Mouse (Mus musculus) urinary bladder, postnatal 36 days (tissue): ENCODE data around the gene Pclo.
"Not testable (repeated sequence)": the region's sequence is repeated elsewhere in the genome, so short reads cannot be mapped to it uniquely, and the experiment has no call there.

ENCODE experiments used
- DNase-seq, 2 experiments: peaks; one replicate each; pipeline ENCODE4 v3.0.0; 2022; ENCODE audit warnings: low spot score in 2 of 2, mixed read lengths in 1 of 2

The Pclo gene

DNA sequence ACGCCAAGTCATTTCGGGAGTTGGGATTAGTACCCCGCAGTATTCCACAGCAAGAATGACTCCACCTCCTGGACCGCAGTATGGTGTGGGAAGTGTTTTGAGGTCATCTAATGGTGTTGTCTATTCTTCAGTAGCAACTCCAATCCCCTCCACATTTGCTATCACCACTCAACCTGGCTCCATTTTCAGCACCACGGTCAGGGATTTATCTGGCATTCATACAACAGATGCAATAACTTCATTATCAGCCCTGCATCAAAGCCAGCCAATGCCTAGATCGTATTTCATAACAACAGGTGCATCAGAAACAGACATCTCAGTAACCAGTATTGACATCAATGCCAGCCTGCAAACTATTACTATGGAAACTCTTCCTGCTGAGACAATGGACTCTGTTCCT is 165.7 kb downstream of the Pclo start:
- DNase-seq, result no peak

GRCm38 (mm10) chr5:14691995-14692394 is 177.3 kb downstream of the Pclo start:
- no peak for DNase-seq

- DNase-seq, result no peak
Observed at GRCm38 (mm10) chr5:14696745-14697144, 182.0 kb downstream of the Pclo start.

DNA sequence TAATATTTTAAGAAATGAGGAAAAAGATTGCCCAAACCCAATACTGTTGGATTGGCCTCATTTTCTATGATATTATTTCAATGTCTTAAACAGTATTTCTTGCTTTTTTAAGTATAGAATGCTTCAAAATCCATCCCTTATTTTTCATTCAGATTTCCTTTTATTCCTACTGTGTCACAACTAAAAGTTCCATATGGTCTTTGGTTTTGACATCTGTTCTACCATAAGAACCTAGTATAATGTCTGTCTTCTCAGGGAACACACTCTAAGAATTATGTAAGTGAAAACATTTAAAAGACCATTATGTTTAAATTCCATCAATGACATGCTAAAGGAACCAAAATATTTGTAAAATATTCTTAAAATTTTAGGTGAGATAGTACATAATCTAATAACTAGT is 186.2 kb downstream of the Pclo start:
- DNase-seq, result no peak

DNA sequence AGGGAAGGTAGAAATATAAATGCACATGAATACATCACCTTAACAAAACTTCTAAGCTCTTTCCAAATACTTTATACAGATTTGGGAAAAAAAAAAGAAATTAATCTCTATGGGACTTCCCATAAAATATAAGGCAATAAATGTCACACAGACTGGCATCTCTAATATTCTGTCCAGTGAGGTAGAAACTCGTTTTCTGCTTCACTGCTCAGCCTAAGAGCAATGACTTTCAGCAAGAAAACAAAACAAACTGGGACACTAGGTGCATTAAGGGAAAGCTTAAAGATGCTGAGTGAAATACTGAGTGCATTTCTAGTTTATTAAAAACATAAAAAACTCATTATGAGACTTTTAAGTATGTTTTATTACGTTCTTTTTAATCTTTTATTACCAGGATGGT is 190.7 kb downstream of the Pclo start:
- DNase-seq, result no peak

- no peak for DNase-seq
Observed at GRCm38 (mm10) chr5:14707311-14707710, 192.6 kb downstream of the Pclo start.

DNA sequence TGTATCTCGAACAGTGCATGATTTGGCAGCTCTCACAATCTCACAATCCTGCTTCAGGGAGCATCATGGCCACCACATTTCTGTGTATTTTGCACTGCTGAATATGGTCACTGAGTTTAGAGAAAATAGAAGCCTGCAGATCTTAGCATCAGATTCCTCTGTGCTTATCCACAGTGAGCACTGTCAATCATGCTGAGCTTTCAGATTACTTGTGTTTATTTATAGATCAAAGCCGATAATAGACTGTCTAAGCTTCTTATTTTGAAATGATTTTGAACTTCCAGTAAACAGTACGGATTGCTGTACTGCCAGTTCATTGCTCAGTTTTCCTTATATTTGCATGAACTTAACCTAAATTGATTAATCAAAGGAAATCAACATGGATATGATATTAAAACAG is 208.9 kb downstream of the Pclo start:
- DNase-seq, result no peak

- DNase-seq, result no peak
Observed at GRCm38 (mm10) chr5:14728676-14729253, 214.0 kb downstream of the Pclo start.

GRCm38 (mm10) chr5:14750882-14751281 is 236.2 kb downstream of the Pclo start:
- no peak for DNase-seq

GRCm38 (mm10) chr5:14766686-14767085 is 252.0 kb downstream of the Pclo start:
- no peak for DNase-seq

DNA sequence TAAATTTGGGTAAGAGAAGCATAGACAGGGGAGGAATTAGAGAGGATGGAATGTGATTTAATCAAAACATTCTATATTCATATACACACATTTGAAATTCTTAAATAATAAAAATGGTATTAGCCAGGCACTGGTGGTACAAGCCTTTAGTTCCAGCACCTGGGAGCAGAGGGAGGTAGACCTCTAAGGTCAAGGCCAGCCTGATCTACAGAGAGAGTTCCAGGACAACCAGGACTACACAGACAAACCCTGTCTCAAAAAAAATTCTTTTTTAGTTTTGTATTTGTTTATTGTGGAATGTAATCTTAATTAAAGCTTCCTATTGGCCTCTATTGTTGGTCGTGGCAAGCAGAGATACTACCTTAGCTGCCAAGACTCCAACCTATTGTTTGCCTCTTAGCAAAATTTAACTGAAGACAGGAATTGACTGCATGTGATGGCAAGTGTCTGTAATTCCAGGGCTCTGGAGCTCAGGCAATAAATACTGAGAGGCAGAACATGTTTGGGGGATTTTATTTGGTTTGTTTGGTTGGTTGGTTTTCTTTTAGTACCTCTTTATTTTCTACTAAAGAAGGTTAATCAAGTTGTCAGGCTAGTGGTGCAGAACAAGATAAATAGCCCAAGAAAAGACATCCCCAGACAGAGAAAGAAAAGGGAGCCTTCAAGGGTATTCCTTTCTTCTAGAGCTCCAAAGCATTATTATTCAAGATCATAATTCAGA is 267.8 kb downstream of the Pclo start:
- DNase-seq, result no peak

DNA sequence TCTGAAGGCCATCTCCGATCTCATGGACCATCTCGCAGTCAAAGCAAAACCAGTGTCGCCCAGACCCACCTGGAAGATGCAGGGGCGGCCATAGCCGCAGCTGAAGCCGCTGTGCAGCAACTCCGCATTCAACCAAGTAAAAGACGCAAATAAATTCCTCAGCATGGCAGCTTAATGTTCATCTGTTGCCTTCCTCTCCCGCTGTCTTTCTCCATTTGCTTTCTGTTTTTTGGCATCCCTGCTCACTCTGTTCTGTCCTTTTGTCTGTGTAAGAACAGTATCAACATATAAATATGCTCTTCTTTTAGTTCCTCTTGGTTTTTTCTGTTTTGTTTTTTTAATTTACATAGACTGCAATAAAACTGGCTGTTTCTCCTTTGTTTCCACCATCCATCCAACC is 279.2 kb downstream of the Pclo start:
- DNase-seq, result no peak

DNA sequence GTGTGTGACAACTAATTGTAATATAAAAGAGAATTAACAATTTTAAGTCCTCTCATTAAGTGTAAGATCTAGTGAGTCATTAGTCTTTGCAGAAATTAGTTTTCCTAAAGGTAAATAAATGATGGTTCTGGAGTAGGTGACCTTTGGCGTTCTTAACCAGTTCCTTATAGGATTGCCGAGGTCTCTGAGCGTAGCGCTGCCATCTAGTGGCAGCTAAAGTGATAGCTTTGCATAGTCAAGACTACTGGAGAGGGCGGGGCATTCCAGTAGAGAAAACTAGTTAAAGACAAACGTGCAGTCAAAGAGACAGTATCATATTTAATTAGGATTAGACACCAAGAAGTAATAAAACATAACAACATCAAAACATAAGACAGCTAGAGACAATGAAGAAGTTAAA is 292.4 kb downstream of the Pclo start:
- peak; percentile 7 to 26 for DNase-seq

DNA sequence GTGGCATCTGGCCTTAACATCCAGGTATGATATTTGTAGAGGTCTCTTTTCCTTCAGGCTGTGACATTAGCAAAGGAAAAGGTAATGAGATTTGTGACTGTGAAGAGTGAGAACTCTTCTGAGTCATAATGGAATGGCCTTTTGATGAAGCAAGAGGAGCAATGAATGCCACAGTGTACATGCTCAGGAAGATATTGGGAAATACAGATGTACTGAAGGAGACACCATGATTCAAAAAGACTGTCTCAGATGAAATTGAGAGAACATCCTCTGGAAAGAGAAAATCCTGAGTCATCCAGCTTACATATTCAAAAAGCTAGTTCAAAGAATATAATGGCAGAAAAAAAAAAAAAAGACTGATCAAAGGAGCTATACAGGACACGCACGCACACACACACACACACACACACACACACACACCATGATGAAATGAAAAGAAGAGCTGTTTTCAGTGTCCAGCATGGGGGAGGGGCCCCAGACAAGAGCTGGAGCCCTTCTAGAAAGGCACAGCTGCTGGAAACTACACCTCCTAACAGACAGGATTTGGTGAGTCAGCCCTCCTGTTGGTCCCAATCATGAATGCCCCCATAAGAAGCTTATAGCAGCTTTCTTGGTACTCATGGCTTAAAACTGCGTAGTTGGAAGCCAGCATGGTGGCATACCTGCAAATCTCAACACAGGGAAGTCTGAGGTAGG is 318.6 kb downstream of the Pclo start:
- no peak for DNase-seq

- no peak for DNase-seq
Observed at GRCm38 (mm10) chr5:14834155-14834991, 319.7 kb downstream of the Pclo start.

- no peak for DNase-seq
Observed at GRCm38 (mm10) chr5:14853650-14854049, 338.9 kb downstream of the Pclo start.

DNA sequence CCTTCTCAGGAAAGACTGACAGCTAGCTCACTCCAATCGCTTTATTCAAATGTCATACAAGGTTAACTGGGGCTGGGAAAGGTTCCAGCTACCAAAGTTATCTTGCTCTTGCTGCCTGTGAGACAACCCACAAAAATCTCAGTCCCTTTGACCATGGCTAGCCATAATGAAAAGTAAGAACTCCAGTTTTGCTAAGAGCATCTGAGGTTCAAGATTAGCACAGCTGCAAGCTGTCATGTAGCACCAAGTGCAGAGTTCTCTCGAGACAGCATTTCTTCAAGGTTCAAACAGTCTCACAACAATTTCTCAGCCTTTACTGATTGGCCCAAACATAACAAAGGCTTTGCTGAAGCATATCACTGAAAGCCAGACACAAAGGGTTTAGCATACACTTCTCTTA is 370.6 kb downstream of the Pclo start:
- DNase-seq, result not testable (repeated sequence)

GRCm38 (mm10) chr5:14892242-14892641 is 377.5 kb downstream of the Pclo start:
- DNase-seq, result no peak

DNA sequence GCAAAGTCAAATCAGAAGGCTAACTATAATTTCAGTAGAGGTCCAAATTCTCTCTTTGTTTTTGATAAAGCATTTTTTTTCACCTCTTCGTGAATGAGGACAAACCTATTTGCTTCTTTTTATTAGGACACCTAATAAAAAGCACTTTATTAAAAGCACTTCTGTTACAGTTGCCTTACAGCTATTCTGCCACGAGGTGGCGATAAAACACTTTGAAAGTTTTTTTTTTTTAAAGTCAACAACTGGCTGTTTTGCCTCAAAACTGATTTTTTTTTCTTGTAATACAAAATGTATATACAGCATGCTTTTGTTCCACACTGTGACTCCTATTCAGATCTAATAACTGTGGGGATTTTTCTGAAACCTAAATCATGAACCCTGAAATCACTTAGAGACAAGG is 388.8 kb downstream of the Pclo start:
- not testable (repeated sequence) for DNase-seq
